Mouse (Mus musculus) layer of hippocampus, postnatal 14 days (tissue): ENCODE measurements around the gene Ddx27. TPM values are rescaled to one million over a fixed set of nuclear protein-coding genes. Genes with fewer than 3 reads are reported as not detected.

ENCODE experiments used
- DNase-seq, 2 experiments: peaks; one replicate each; pipeline ENCODE4 v3.0.0; 2021 to 2022; ENCODE audit warnings: low spot score in 2 of 2, mixed read lengths in 1 of 2
- total RNA-seq, 2 experiments: library from RNA; stranded (reverse); gene quantifications; 2 replicates each; pipeline ENCODE4 v1.2.3; 2021

Gene Ddx27
- total RNA-seq, 2 experiments from 2014 or later, result 29.3 to 30.1 TPM

- DNase-seq, result no peak
Measured at GRCm38 (mm10) chr2:167079535-167080257, 64.7 kb downstream of the Ddx27 start.

- no peak for DNase-seq
Measured at GRCm38 (mm10) chr2:167080387-167080786, 65.4 kb downstream of the Ddx27 start.

- DNase-seq, result no peak
Measured at GRCm38 (mm10) chr2:167081135-167081534, 66.1 kb downstream of the Ddx27 start.

- DNase-seq, result no peak
Measured at GRCm38 (mm10) chr2:167081639-167082038, 66.6 kb downstream of the Ddx27 start.

Other genes with a start within 250 kb of the Ddx27 start
- 1 to 10 TPM; 5.2 to 6.7 TPM for gene Trp53rkb, start 222.7 kb upstream of the Ddx27 start, total RNA-seq
- 10 to 100 TPM; 44.5 to 46.0 TPM for gene Arfgef2, start 209.6 kb upstream of the Ddx27 start, total RNA-seq
- gene Cse1l, start 109.2 kb upstream of the Ddx27 start, total RNA-seq, result 10 to 100 TPM; 51.0 to 56.1 TPM
- 10 to 100 TPM; 69.5 to 70.3 TPM for gene Stau1, start 18.9 kb upstream of the Ddx27 start, total RNA-seq
- 10 to 100 TPM; 25.9 to 27.5 TPM for gene Znfx1, start 47.8 kb downstream of the Ddx27 start, total RNA-seq
- 10 to 100 TPM; 62.0 to 69.6 TPM for gene Kcnb1, start 175.0 kb downstream of the Ddx27 start, total RNA-seq
- gene Ptgis, start 225.4 kb downstream of the Ddx27 start, total RNA-seq, result 1 to 10 TPM; 1.3 to 2.1 TPM